Mouse (Mus musculus) left cerebral cortex, postnatal 36 days (tissue): ENCODE measurements around the gene Nkd1. TPM values are rescaled to one million over a fixed set of nuclear protein-coding genes. Genes with fewer than 3 reads are reported as not detected.
A peak's percentile ranks its signal among the peaks of the same experiment; 100 is the strongest.

Experiments
- DNase-seq, 2 experiments: peaks; one replicate each; pipeline ENCODE4 v3.0.0; 2021 to 2022; ENCODE audit warnings: low spot score in 2 of 2, mixed read lengths in 1 of 2
- intact Hi-C: fragments of 180-260 bp; cut with DNase I; formaldehyde crosslinking; loops from one replicate; pipeline ENCODE4 v1.15.1; 2025
- total RNA-seq, 2 experiments: library from RNA; stranded (reverse); gene quantifications; 2 replicates each; pipeline ENCODE4 v1.2.3; 2021

Nkd1 gene
- total RNA-seq, 2 experiments from 2014 or later, result 18.8 to 18.9 TPM

DNA sequence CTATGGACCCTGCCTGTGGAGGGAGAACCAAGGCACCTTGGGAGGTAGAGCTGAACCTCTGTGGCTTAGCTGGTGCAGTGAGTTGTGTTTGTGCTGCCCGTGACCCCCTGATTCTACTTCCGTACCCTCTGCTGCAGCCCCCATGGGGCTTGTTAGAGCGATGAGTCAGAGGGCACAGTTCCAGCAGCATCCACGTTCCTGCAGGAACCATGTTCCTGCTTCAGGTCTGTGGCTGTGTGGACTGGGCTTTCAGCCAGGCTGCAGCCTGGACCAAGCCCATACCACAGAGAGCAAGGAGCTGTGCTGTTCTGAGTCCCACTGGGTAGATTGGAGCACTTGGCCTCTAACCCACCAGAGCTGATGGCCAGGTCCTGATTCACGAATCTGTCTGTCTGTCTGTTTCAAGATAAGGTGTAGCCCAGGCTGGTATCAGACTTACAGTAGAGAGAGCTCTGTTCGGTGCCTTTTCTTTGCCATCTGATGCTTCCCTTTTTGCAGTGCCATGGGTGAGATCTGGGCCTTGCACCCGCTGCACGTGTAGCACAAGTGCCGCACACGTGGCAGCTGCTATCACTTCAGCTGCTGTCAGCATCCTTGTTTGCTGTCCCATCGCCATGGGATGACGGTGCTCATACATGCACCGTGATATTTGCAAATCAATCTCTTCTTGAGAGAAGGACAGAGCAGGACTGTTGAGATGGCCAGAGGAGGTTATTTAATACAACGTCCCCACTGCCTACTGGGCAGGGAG, 50.5 kb downstream of the Nkd1 start:
- no peak for DNase-seq
- intact Hi-C loops, result no loop called here

DNA sequence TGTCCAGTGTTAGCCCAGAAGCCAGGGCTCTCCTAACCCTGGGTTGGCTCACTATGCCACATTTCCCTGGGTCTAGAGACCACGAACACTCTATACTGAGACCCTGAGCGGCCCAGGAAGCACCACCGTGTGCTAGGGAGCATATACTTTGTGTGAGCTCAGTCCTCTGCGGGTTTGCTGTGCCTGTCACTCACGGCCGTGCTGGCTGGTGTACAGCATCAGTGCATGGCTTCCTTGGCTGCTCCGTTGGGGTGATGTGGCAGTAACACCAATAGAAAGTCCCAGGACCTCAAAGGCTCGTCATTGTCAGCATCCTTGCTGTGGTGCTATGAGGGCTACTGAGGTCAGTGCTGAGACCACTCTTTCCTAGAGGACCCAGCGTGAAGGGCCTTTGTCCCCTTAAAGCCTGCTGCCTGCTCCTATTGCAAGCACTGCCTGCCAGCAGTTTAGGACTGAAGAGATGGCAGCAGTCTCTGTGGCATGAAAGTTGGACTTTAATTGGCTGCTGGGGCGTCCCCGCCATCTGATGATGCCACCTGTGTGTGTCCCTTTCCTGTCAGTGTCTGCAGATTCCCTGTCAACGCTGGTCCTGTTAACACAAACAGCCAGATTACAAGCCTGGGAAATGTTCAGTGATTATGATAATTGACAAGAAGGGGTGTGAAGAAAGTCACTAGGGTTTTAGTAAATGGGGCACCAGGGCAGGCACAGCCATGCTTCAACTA, 51.2 kb downstream of the Nkd1 start:
- intact Hi-C loops, result no loop called here
- DNase-seq, result no peak

- DNase-seq, result no peak
- intact Hi-C loops, result no loop called here
Observed at GRCm38 (mm10) chr8:88572941-88573645, 51.9 kb downstream of the Nkd1 start.

DNA sequence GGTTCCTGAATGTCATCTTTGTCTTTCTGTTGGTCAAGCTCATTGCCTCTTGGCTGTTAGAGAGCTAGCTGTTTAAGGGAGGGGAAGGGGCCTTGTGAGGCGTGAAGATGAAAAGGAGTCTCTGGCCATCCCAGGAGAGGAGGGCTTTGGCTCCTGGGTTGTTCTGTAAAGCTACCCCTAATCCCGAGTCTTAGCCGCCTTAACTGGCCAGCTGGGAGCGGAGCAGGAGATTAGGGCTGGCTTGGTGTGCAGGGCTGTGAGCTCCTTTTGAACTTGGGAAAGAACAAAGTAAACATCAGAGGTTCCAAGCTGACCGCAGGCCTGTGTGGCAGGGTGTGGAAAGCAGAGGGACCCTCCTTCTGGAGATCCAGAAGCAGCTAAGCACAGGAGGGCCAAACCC, 53.8 kb downstream of the Nkd1 start:
- intact Hi-C loops, result no loop called here
- DNase-seq, result no peak

DNA sequence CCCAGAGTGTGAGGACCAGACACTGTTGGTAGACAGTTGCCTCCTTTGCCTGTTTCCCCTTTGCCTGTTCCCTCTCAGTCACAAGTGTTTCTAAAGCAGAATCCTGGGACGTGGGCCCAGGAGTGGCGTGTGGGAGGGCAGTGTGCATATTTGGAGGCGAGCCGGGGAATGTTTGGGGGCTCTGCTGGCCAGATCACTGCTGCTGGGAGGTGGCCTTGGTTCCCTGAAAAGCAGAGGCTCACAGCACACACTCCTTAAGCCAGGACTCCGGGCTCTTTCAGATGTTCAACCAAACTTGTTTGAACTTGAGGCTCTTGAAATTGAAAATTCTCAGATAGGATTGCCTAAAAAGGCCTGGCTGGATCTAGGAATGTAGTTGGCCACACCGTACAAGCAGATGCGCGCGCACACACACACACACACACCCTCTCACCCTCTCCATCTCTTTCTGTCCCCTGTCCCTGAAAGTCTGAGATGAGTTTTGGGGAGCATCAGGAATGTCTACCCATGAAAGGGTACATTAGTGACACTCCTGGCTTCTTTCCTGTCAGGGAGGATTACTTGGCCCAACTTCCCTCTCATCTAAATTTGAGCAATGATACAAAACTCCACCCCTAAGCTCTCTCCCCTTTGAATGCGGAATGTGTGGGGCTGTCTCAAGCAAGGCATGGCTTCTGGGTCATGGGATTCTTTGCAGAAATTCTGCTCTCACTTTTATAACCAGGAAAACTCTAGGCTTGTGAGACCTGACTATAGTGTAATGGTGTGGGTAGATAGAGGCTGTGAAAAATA, 55.4 kb downstream of the Nkd1 start:
- intact Hi-C loops, result no loop called here
- peak; percentile 57 to 76 for DNase-seq

DNA sequence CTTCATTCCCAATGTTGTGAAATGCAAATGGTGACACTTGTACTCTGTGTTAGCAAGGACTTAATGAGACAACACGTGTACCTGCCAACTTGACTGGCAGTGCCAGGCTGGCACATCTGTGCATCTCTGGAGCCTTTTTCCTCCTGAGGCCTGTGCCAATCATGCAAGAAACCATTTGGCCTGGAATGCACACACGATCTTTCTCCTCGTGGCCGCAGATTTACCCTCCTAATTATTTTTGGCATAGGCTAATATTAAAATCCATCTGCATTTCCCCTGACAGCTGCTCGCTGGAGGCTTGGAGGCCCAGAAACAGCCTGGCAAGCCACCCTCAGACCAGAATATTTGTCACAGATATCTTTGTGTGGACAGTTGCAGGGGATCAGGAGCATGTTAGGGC, 56.5 kb downstream of the Nkd1 start:
- intact Hi-C loops, result no loop called here
- DNase-seq, result no peak

DNA sequence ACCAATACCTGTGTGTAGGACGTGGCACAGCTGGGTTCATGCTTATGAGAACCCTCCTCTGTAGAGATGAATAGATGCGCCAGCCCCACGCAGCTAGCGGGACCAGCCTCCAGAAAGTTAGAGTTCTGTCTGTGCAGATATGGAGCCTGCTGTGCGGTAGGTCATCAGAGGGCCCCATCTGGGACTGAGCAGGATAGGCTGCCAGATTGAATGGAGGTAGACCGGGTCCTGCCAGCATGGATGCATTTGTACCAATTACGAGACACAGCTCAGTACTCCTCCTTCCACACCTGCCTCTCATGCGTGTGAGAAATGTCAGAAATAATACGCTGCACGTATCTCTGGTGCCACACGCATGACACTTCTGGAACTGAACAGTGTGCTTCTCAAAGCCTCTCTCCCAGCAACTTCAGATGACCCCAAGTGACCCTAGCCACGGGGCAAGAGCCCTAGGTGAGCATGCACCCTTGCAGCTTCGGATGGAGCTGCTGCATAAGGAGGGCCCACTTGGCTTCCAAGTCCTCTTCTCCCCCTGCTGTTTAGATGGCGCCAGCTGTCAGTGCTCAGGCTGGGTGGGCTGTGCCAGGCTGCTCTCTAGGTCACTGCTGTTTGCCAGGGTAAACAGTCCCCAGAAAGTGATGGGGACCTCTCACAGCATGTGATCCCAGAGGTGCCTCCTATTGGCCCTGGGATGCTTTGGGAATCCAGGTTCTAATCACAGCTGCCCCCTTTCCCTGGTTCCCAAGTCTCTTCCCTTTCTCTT, 57.4 kb downstream of the Nkd1 start:
- DNase-seq, result no peak
- intact Hi-C loops, result no loop called here

GRCm38 (mm10) chr8:88579246-88579645, 58.1 kb downstream of the Nkd1 start:
- DNase-seq, result no peak
- intact Hi-C loops, result no loop called here

DNA sequence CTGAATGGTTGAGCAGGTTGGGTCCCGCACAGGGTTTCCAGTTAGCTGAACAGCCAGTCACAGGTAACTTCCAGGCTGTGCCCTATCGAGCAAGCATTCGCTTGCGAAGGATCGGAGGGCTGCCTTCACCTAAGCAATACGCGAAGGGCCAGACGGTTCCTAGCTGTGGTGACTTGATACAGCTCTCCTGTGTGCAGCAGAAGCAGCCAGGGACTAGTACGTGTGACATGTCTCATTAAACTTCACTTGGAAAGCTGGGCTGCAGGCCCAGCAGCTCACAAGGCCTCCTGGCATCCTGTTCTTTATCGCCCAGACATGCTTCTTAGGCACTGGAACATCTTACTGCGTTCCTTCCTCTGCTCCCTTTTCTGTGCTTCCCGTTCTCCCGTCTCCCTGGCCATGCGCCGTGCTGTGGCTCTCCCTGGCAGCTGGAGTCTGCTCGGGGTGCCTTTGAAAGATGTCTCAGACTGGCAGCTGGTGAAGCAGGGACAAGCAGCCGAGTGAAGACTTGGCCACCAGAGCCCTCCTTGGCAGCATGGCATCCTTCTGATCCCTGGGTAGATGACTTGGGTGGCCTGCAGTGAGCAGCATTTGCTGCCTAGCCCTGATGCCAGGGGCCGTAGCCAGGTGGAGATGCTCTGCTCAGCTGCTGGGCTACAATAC, 58.6 kb downstream of the Nkd1 start:
- peak; percentile 31 to 32 for DNase-seq
- intact Hi-C loops, result no loop called here

DNA sequence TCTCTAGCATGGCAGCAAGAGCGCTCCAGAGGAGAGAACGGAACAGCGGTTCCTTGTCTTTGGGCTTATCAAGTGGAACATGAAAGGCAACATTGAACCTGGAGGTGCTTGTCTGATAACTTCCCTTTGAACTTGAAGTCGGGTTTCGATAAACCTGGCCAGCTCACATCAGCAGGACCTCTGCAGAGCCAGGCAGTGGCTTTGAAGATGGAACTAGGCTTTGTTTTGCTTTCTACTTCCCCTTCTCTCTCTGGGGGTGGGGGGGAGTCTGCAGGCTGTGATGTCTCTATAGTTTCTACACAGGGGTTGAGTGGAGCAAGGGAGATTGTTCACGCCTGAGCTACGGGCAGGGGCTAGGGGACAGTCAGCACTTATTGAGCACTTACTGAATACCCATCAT, 59.6 kb downstream of the Nkd1 start:
- intact Hi-C loops, result no loop called here
- no peak for DNase-seq

GRCm38 (mm10) chr8:88583863-88584262, 62.7 kb downstream of the Nkd1 start:
- intact Hi-C loops, result no loop called here

GRCm38 (mm10) chr8:88588205-88588889, 67.2 kb downstream of the Nkd1 start:
- DNase-seq, result no peak
- intact Hi-C loops, result no loop called here

More at GRCm38 (mm10) chr8:88583863-88584262, 62.7 kb downstream of the Nkd1 start:
- DNase-seq, result no peak

- DNase-seq, result no peak
- intact Hi-C loops, result no loop called here
Observed at GRCm38 (mm10) chr8:88590226-88590625, 69.1 kb downstream of the Nkd1 start.

DNA sequence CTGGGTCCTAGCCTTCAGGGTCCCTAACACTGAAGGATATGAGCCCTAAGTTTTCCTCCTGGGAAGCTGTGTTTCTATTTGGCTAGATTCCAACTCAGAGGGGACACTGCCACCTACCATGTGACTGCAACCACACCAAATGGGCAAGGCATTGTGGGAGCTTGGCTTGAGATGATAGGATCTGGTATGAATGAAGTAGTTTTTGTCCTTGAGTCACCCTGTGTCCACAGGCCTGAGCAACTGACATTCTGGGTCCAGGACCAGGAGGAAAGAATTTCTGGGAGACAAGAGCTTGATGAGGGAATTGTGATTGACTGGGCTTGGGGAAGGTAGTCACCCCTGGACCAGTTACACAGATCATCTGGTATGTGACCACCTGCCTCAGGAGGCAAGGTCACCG, 72.8 kb downstream of the Nkd1 start:
- DNase-seq, result no peak
- intact Hi-C loops, result no loop called here

DNA sequence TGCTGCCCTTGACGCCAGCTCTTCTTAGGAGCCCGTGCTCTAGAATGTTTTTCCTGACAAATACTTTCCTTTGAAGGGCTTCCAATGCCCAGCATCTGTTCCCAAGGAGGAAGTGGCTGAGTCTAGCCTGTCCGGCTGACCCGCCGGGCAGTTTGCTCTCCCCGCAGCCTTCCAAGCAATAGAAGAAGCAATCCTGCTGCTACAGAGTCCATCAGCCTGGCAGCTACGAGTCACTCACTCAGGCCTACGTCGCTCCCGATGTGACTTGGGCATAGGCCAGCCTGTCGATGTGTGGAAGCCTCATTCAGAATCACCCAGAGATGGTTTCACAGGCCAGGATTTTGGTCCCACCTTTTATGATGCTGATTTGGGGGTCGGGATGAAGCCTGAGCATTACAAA, 74.9 kb downstream of the Nkd1 start:
- intact Hi-C loops, result no loop called here
- DNase-seq, result no peak

DNA sequence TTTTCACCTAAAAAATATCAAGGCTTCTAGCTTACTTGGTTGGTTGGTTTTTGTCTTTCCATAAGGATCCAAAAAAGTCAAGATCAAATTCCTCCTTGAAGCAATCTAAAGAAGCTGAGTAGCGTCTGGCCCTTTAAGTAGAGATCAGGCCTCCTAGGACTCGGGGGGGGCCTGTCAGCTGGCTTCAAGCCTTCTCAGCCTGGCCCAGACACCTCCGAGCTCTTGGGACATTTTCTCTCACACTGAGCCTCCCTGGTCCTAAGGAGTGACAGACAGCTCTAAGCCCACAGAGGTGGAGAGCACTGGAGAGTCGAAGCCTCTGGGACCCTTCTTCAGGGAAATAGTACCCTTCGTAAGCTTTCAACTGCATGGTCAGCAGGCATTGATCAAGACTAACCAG, 77.4 kb downstream of the Nkd1 start:
- no peak for DNase-seq
- intact Hi-C loops, result no loop called here

DNA sequence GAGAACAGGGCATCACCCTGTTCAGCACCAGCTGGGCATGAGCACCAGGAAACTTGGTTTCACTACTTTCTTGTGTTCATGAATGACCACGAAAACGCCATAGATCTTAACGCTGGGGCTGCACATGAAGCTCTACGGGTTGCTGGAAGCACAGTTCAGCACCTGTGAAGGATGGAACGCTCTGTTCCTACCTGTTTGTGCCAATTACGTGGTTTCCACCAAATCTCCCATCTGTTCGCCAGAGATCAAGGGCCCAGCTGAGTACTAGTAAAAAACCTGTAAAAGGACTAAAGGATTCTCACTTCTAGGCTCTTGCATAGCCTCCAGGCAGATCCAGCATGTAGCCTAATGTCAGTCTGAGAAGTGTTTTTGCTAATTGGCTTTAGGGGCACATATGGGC, 78.3 kb downstream of the Nkd1 start:
- intact Hi-C loops, result no loop called here
- DNase-seq, result no peak

DNA sequence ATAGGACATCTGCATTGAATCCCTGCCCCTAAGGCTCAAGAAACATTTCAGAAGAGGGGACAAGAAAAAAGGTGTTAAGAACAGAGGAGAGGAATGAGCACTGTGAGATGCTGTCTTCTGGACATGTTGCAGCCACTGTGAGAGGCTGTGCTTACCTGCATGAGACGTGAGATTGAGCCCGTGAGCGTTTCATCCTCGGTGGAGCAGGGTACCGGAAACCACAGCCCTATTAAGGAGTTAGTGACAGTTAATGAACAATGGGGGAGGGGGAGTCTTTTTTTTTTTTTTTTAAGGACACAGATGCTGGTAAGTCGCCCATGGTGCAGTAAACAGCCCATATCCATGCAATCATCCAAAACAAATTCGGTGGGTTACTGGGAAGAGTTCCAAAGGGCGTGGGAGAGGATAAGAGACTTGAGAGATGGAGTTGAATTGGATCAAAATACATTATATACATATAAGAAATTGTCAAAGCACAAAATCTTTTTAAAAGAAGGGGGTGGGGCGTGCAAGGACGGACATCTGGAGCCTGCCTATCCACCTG, 82.4 kb downstream of the Nkd1 start:
- no peak for DNase-seq
- intact Hi-C loops, result no loop called here
